Mouse (Mus musculus) stomach, postnatal 0 days (tissue): ENCODE results near the gene Plce1. TPM values are rescaled to one million over a fixed set of nuclear protein-coding genes. Genes with fewer than 3 reads are reported as not detected.
"Not testable (repeated sequence)": the region's sequence is repeated elsewhere in the genome, so short reads cannot be mapped to it uniquely, and the experiment has no call there.

Experiments
- ATAC-seq: fragments of 200-750 bp; cut with Nextera tagmentation; 2 replicates; pipeline ENCODE4 v1.8.0; 2017; ENCODE audit not compliant: low FRiP score, low TSS enrichment
- DNase-seq: peaks from one replicate; pipeline ENCODE4 v3.0.0-alpha.2; 2016; ENCODE audit warnings: low spot score
- H3K27ac ChIP-seq: fragments of 300-500 bp; sonication (generic); replicated peaks from 2 replicates; pipeline ENCODE4 v1.5.1; 2014; ENCODE audit warnings: mild to moderate bottlenecking, control low read depth
- H3K27me3 ChIP-seq: fragments of 300-500 bp; sonication (generic); 2 replicates; pipeline ENCODE4 v1.6.1; 2014; ENCODE audit warnings: low read length; ENCODE audit not compliant: control insufficient read depth, insufficient read depth
- H3K36me3 ChIP-seq: fragments of 300-500 bp; sonication (generic); 2 replicates; pipeline ENCODE4 v1.6.1; 2014; ENCODE audit warnings: low read length, mixed read lengths; ENCODE audit not compliant: control insufficient read depth, insufficient read depth
- H3K4me1 ChIP-seq: fragments of 300-500 bp; sonication (generic); replicated peaks from 2 replicates; pipeline ENCODE4 v1.6.1; 2014; ENCODE audit warnings: antibody characterized with exemption; ENCODE audit not compliant: control insufficient read depth, insufficient read depth
- H3K4me2 ChIP-seq: fragments of 300-500 bp; sonication (generic); replicated peaks from 2 replicates; pipeline ENCODE4 v1.6.1; 2014; ENCODE audit warnings: low read depth, mild to moderate bottlenecking, control low read depth, moderate library complexity
- H3K4me3 ChIP-seq: fragments of 300-500 bp; sonication (generic); 2 replicates; pipeline ENCODE4 v1.5.1; 2014; ENCODE audit warnings: low read depth, low read length, control low read depth
- H3K9ac ChIP-seq: fragments of 300-500 bp; sonication (generic); 2 replicates; pipeline ENCODE4 v1.6.1; 2014; ENCODE audit warnings: mild to moderate bottlenecking, low read length, control low read depth, mixed read lengths
- H3K9me3 ChIP-seq: fragments of 300-500 bp; sonication (generic); 2 replicates; pipeline ENCODE4 v1.6.1; 2016; ENCODE audit warnings: low read length; ENCODE audit not compliant: control insufficient read depth
- CTCF ChIP-seq: IDR thresholded peaks from 2 replicates; pipeline ENCODE4 v1.5.1; 2016; ENCODE audit warnings: antibody characterized with exemption, low read depth, mild to moderate bottlenecking, moderate library complexity
- EP300 ChIP-seq: optimal IDR thresholded peaks from 2 replicates; pipeline ENCODE3; 2016; ENCODE audit warnings: antibody characterized with exemption
- WGBS: fragments of 180-500 bp; shearing (Covaris S2); extraction: QIAGEN DNeasy Blood & Tissue Kit; methylation state at CpG from one replicate; pipeline ENCODE4 v1.1.7; 2014; 5-methylcytosine and 5-hydroxymethylcytosine counted together
- polyA plus RNA-seq: library from polyadenylated mRNA; unstranded; fragments of >200 nt; fragmentation: Nextera tagmentation; extraction: Ambion mirVana; gene quantifications from 2 replicates; pipeline ENCODE4 v1.2.1, GENCODE M21; 2015

Gene Plce1
- polyA plus RNA-seq, 1 experiment from 2014 or later = 6.2 TPM

GRCm38 (mm10) chr19:38561887-38562286 is 81.0 kb downstream of the Plce1 start:
- not testable (repeated sequence) for H3K9me3 ChIP-seq, DNase-seq, H3K4me3 ChIP-seq, H3K4me2 ChIP-seq, ATAC-seq, H3K4me1 ChIP-seq, H3K36me3 ChIP-seq, H3K27me3 ChIP-seq, H3K9ac ChIP-seq, H3K27ac ChIP-seq
- peak; percentile 39 for TF ChIP-seq CTCF
- WGBS = 71% methylated on average over 1 of the region's 1 CpGs

GRCm38 (mm10) chr19:38566156-38566555 is 85.2 kb downstream of the Plce1 start:
- no peaks in the 10 kb centered on the region for H3K9me3 ChIP-seq
- H3K27me3 ChIP-seq = no peaks in the 10 kb centered on the region
- TF ChIP-seq EP300 (no peak), CTCF (no peak)
- no peak for ATAC-seq
- no peak overlapping the region for H3K9ac ChIP-seq
- DNase-seq = no peak
- no peak overlapping the region for H3K27ac ChIP-seq
- H3K36me3 ChIP-seq = no peaks in the 10 kb centered on the region
- no peak overlapping the region for H3K4me2 ChIP-seq
- H3K4me3 ChIP-seq = no peak overlapping the region
- H3K4me1 ChIP-seq = no peaks in the 10 kb centered on the region

GRCm38 (mm10) chr19:38566752-38567151 is 85.8 kb downstream of the Plce1 start:
- Histone ChIP-seq H3K36me3 (no peaks in the 10 kb centered on the region), H3K4me3 (no peak overlapping the region), H3K4me2 (no peak overlapping the region), H3K4me1 (no peaks in the 10 kb centered on the region), H3K27me3 (no peaks in the 10 kb centered on the region), H3K27ac (no peak overlapping the region), H3K9ac (no peak overlapping the region), H3K9me3 (no peaks in the 10 kb centered on the region)
- ATAC-seq (peak; percentile 38; the same call in 1 of the 2 replicates), DNase-seq (no peak)
- WGBS = 17% methylated on average over 7 of the region's 7 CpGs
- TF ChIP-seq EP300 (no peak), CTCF (peak; percentile 71)

DNA sequence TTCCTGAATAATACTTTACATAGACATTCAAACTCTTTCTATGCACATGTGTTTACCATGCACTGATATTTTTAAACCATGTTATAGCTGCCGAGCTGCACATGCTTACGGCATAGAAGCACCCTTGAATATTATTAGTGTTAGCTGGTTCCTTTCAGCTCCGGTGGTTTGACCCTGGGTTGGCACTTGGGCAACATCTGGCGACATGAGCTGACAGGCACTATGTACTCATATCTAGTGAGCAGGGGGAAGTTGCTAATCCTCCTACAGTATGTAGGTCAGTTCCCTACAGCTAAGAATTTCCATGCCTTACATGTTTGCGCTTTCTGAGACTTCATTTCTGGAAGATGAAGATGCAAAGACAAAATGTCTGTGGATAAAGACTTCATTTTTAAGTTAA is 86.4 kb downstream of the Plce1 start:
- no peaks in the 10 kb centered on the region for H3K9me3 ChIP-seq
- DNase-seq = no peak
- H3K36me3 ChIP-seq = no peaks in the 10 kb centered on the region
- no peak overlapping the region for H3K9ac ChIP-seq
- TF ChIP-seq EP300 (no peak), CTCF (no peak)
- no peak overlapping the region for H3K4me3 ChIP-seq
- H3K4me1 ChIP-seq = no peaks in the 10 kb centered on the region
- 41% methylated on average over 5 of the region's 5 CpGs for WGBS
- H3K27me3 ChIP-seq = no peaks in the 10 kb centered on the region
- H3K27ac ChIP-seq = no peak overlapping the region
- H3K4me2 ChIP-seq = no peak overlapping the region
- no peak for ATAC-seq

GRCm38 (mm10) chr19:38578554-38579146 is 97.7 kb downstream of the Plce1 start:
- peak overlapping the region; percentile 37; the same call in 1 of the 2 replicates for H3K27ac ChIP-seq
- DNase-seq = no peak

GRCm38 (mm10) chr19:38582861-38583260 is 102.0 kb downstream of the Plce1 start:
- Histone ChIP-seq H3K4me2 (no peak overlapping the region), H3K9me3 (no peaks in the 10 kb centered on the region), H3K36me3 (no peaks in the 10 kb centered on the region), H3K9ac (no peak overlapping the region), H3K27ac (peak overlapping the region; percentile 5; the same call in 1 of the 2 replicates), H3K27me3 (no peaks in the 10 kb centered on the region), H3K4me3 (no peak overlapping the region), H3K4me1 (no peaks in the 10 kb centered on the region; the same call in 1 of the 2 replicates)
- TF ChIP-seq EP300 (no peak), CTCF (no peak)
- ATAC-seq (no peak), DNase-seq (no peak)
- WGBS = 52% methylated on average over 1 of the region's 1 CpGs

More at GRCm38 (mm10) chr19:38578554-38579146, 97.7 kb downstream of the Plce1 start:
- no peaks in the 10 kb centered on the region for H3K36me3 ChIP-seq
- no peak overlapping the region; the same call in 1 of the 2 replicates for H3K4me3 ChIP-seq
- H3K9ac ChIP-seq = no peak overlapping the region
- H3K4me1 ChIP-seq = no peaks in the 10 kb centered on the region; the same call in 1 of the 2 replicates
- H3K4me2 ChIP-seq = peak overlapping the region; percentile 38
- H3K9me3 ChIP-seq = no peaks in the 10 kb centered on the region
- TF ChIP-seq EP300 (no peak), CTCF (peak; percentile 54)
- peak; percentile 57; the same call in 1 of the 2 replicates for ATAC-seq
- H3K27me3 ChIP-seq = no peaks in the 10 kb centered on the region
- 11% methylated on average over 8 of the region's 8 CpGs for WGBS
